Comparison of ENCODE assay signal across 24 mouse cellular contexts in the genomic region with DNA sequence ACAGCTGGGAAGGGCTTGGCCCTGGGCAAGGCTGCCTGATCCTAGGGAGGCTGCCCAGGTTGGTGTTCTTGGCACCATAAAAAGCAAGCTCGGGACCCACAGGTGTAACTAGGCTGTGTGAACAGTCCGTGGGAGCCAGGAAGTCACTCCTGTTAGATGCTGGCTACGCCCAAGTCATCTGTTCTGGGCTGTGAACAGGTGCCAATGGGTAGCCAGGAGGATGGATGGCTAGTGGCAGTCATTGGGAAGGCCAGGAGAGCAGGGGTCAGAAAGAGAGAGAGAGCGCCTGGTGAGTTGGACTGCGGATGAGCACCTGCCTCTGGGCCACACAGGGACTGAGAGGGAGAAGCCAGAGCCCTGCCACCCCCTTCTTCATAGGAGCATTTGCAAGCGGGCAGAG. TPM values are rescaled to one million over a fixed set of nuclear protein-coding genes. Genes with fewer than 3 reads are reported as not detected.
DNase-seq lines count a peak whose midpoint lies in the region; ATAC-seq and TF ChIP-seq lines count a peak whose summit lies in the region.
"Had no signal": no experiment of that assay in that cellular context is flagged by ENCODE, and none has a peak within 500 bp of the region (broad histone marks: within the 10 kb centered on the region; RNA-seq: fewer than 3 reads in every experiment).

No protein-coding gene starts in this region.

- no peak overlapping the region for H3K4me3 ChIP-seq in cerebellum, adult 2 months (replicated peaks; ENCODE audit: insufficient read depth, low read depth, low read length)
- no peak overlapping the region for H3K4me3 ChIP-seq in heart, embryonic 11.5 days (ENCODE audit: low read depth, low read length)
- no peak overlapping the region for H3K4me3 ChIP-seq in left cerebral cortex, adult 2 months
- H3K4me3 ChIP-seq: embryonic facial prominence, embryonic 13.5 days; erythroblast, embryonic 14.5 days; forebrain, embryonic 12.5 days; hindbrain, embryonic 13.5 days; kidney, embryonic 15.5 days; limb, embryonic 15.5 days; megakaryocyte, embryonic 14.5 days had no signal

- H3K4me1 ChIP-seq in cerebellum, adult 2 months (ENCODE audit: control insufficient read depth, insufficient read depth, low read length): peaks cover 92% of the 10 kb centered on the region
- H3K4me1 ChIP-seq in heart, embryonic 11.5 days (ENCODE audit: control insufficient read depth, insufficient read depth, low read length): peaks cover 46% of the 10 kb centered on the region
- H3K4me1 ChIP-seq: embryonic facial prominence, embryonic 13.5 days; forebrain, embryonic 12.5 days; megakaryocyte, embryonic 14.5 days had no signal

- no peak for TF ChIP-seq POLR2A in cerebellum, adult 2 months (IDR thresholded peaks at IDR 0.05; ENCODE audit: borderline replicate concordance, insufficient read depth, low read length)

- no peaks in the 10 kb centered on the region for H3K9me3 ChIP-seq in heart, embryonic 11.5 days (replicated peaks; ENCODE audit: control insufficient read depth, low read length)
- H3K9me3 ChIP-seq: embryonic facial prominence, embryonic 13.5 days; forebrain, embryonic 12.5 days; G1E; hindbrain, embryonic 13.5 days; kidney, embryonic 15.5 days; limb, embryonic 15.5 days; megakaryocyte, embryonic 14.5 days had no signal

- no peak for TF ChIP-seq CTCF in cerebellum, adult 2 months (IDR thresholded peaks at IDR 0.05; ENCODE audit: borderline replicate concordance, insufficient read depth, low read depth, low read length)
- no peak for TF ChIP-seq CTCF in left cerebral cortex, adult 2 months (IDR thresholded peaks at IDR 0.05)

- intact Hi-C loops in heart, postnatal 10 days (cut with DNase I): no loop called here
- intact Hi-C loops in left cerebral cortex, adult 2 months (cut with DNase I): loop anchor here (2.0 kb wide), 1 partner anchor 17 kb away; the partner anchor contains the start of gene Kcnk3
- intact Hi-C loops in left cerebral cortex, postnatal 14 days (cut with DNase I): no loop called here

- no peak overlapping the region for H3K4me2 ChIP-seq in heart, embryonic 11.5 days
- H3K4me2 ChIP-seq: embryonic facial prominence, embryonic 13.5 days; forebrain, embryonic 12.5 days; hindbrain, embryonic 13.5 days; kidney, embryonic 15.5 days; limb, embryonic 15.5 days; lung, embryonic 14.5 days had no signal

- H3K27ac ChIP-seq in cerebellum, adult 2 months (ENCODE audit: insufficient read depth, low read length): peak overlapping the region; percentile 48
- H3K27ac ChIP-seq in heart, embryonic 11.5 days (ENCODE audit: low read depth, low read length): peak overlapping the region; percentile 79; the same call in 1 of the 2 replicates
- H3K27ac ChIP-seq in left cerebral cortex, adult 2 months: peak overlapping the region; percentile 82
- H3K27ac ChIP-seq: embryonic facial prominence, embryonic 13.5 days; forebrain, embryonic 12.5 days; kidney, embryonic 15.5 days; limb, embryonic 15.5 days; liver, embryonic 14.5 days had no signal

- no peaks in the 10 kb centered on the region for H3K36me3 ChIP-seq in heart, embryonic 11.5 days (ENCODE audit: control insufficient read depth, insufficient read depth, low read length)
- H3K36me3 ChIP-seq: embryonic facial prominence, embryonic 13.5 days; forebrain, embryonic 12.5 days; G1E; hindbrain, embryonic 13.5 days; kidney, embryonic 15.5 days; limb, embryonic 15.5 days had no signal

- H3K9ac ChIP-seq in heart, embryonic 11.5 days (ENCODE audit: low read depth, low read length): no peak overlapping the region
- H3K9ac ChIP-seq: embryonic facial prominence, embryonic 13.5 days; forebrain, embryonic 12.5 days; hindbrain, embryonic 13.5 days; kidney, embryonic 15.5 days; limb, embryonic 15.5 days; liver, embryonic 14.5 days; lung, embryonic 14.5 days had no signal

- peak; percentile 56 to 58 for DNase-seq in cerebellum, adult 2 months
- DNase-seq in heart, postnatal 10 days: no peak
- DNase-seq in left cerebral cortex, adult 2 months (ENCODE audit: extremely low spot score in 1 of 2, low spot score in 2 of 2): no peak
- no peak for DNase-seq in left cerebral cortex, postnatal 14 days (ENCODE audit: low spot score in 2 of 2)
- DNase-seq in lung, postnatal 25 days (ENCODE audit: low spot score): no peak
- DNase-seq: embryo, embryonic 11 days; kidney, adult 11 months; kidney, postnatal 36 days; lung, embryonic 14.5 days; lung, postnatal 36 days; spleen, adult 18-20 months; thymus, postnatal 14 days had no signal

- ATAC-seq in cerebellum, adult (ENCODE audit: insufficient number of reproducible peaks, low FRiP score, low TSS enrichment): no peak
- ATAC-seq in heart, embryonic 11.5 days (replicated peaks; ENCODE audit: insufficient number of reproducible peaks, low FRiP score, low TSS enrichment): no peak
- ATAC-seq: Patski had no signal

- H3K27me3 ChIP-seq in cerebellum, adult 2 months (ENCODE audit: control insufficient read depth, insufficient read depth, low read length): no peaks in the 10 kb centered on the region
- H3K27me3 ChIP-seq in heart, embryonic 11.5 days (ENCODE audit: control insufficient read depth, insufficient read depth, low read length): no peaks in the 10 kb centered on the region
- H3K27me3 ChIP-seq: embryonic facial prominence, embryonic 13.5 days; forebrain, embryonic 12.5 days had no signal

- 40% methylated on average over 6 of the region's 6 CpGs for WGBS in cerebellum, adult 2 months
- WGBS in heart, embryonic 11.5 days (ENCODE audit: insufficient replicate concordance): 79% methylated on average over 6 of the region's 6 CpGs

RNA-seq across cellular contexts. Expression of gene Kcnk3, which starts 17.7 kb away (rescaled TPM):
- 81.9 and 93.9 TPM in 2 replicates for polyA plus RNA-seq in cerebellum, adult 2 months (2012; rRNA removed)
- polyA plus RNA-seq in heart, embryonic 11.5 days (2014; fragmentation: Nextera tagmentation; extraction: Ambion mirVana): 36.8 and 37.8 TPM in 2 replicates
- 100 to 1,000 TPM; 159 to 183 TPM for total RNA-seq in heart, postnatal 10 days (2021)
- 10 to 100 TPM; 22.4 to 23.1 TPM for total RNA-seq in left cerebral cortex, adult 2 months (2021)
- 10 to 100 TPM; 19.5 to 20.2 TPM for total RNA-seq in left cerebral cortex, postnatal 14 days (2021)
- polyA plus RNA-seq: erythroblast, embryonic 14.5 days; G1E; Patski had no signal

RNA-seq across cellular contexts. Expression of gene Slc35f6, which starts 42.1 kb away (rescaled TPM):
- polyA plus RNA-seq in cerebellum, adult 2 months (2012; rRNA removed): 57.1 and 60.9 TPM in 2 replicates
- polyA plus RNA-seq in heart, embryonic 11.5 days (2014; fragmentation: Nextera tagmentation; extraction: Ambion mirVana): 21.6 and 22.9 TPM in 2 replicates
- total RNA-seq in heart, postnatal 10 days (2021): 10 to 100 TPM; 42.1 to 45.4 TPM
- total RNA-seq in left cerebral cortex, adult 2 months (2021): 10 to 100 TPM; 42.2 to 45.6 TPM
- total RNA-seq in left cerebral cortex, postnatal 14 days (2021): 10 to 100 TPM; 32.2 to 37.4 TPM

Comparison
In these comparisons a context has a peak if more than half of its experiments do, and no peak if none do; other contexts are left out.
1. DNase-seq: peak in cerebellum, adult 2 months (2 of 2); none in heart, postnatal 10 days (0 of 2), left cerebral cortex, adult 2 months (0 of 2), left cerebral cortex, postnatal 14 days (0 of 2) and lung, postnatal 25 days (single experiment).
2. RNA of gene Kcnk3, which starts 17.7 kb away (total RNA-seq): 159 to 183 TPM in heart, postnatal 10 days; 22.4 to 23.1 TPM in left cerebral cortex, adult 2 months and 19.5 to 20.2 TPM in left cerebral cortex, postnatal 14 days; every median in the first group is over 4 times any median in the second.
3. Peak in every context shown above with its lines, with median percentiles within 50 percentile points of each other: H3K27ac ChIP-seq.